Mouse (Mus musculus) bone marrow, adult 2 months (tissue): ENCODE results near the gene Tpd52l1. TPM values are rescaled to one million over a fixed set of nuclear protein-coding genes. Genes with fewer than 3 reads are reported as not detected.

ENCODE experiments used
- H3K27ac ChIP-seq: fragments of 200-500 bp; 2 replicates; pipeline ENCODE4 v1.5.1; 2012; ENCODE audit warnings: low read depth, mild to moderate bottlenecking, control low read depth, inconsistent platforms, low read length; ENCODE audit not compliant: control insufficient read depth, poor library complexity, insufficient read depth
- H3K4me1 ChIP-seq: fragments of 200-500 bp; 2 replicates; pipeline ENCODE4 v1.6.1; 2011; ENCODE audit warnings: low read length; ENCODE audit not compliant: control insufficient read depth, insufficient read depth
- H3K4me3 ChIP-seq: fragments of 200-500 bp; replicated peaks from 2 replicates; pipeline ENCODE3; 2011; ENCODE audit warnings: mild to moderate bottlenecking, low read depth, low read length, control low read depth; ENCODE audit not compliant: control insufficient read depth
- CTCF ChIP-seq: fragments of 200-500 bp; IDR thresholded peaks from 2 replicates; pipeline ENCODE4 v1.5.1; 2011; ENCODE audit warnings: low read length, control low read depth; ENCODE audit not compliant: control insufficient read depth, insufficient read depth
- POLR2A ChIP-seq: fragments of 200-500 bp; IDR thresholded peaks from 2 replicates; pipeline ENCODE4 v1.6.1; 2011; ENCODE audit warnings: low read depth, mild to moderate bottlenecking, control low read depth, low read length, borderline replicate concordance; ENCODE audit not compliant: control insufficient read depth
- WGBS: fragments of 180-500 bp; shearing (Covaris S2); methylation state at CpG from one replicate; pipeline ENCODE4 v1.1.7; 2018; 5-methylcytosine and 5-hydroxymethylcytosine counted together
- polyA plus RNA-seq: library from polyadenylated mRNA; stranded (reverse); fragments of >200 nt; gene quantifications from 2 replicates; pipeline ENCODE4 v1.2.4, GENCODE M21; 2011; ENCODE audit warnings: low replicate concordance; ENCODE audit not compliant: missing spikeins, insufficient read depth, insufficient read length

Gene Tpd52l1
- polyA plus RNA-seq, 1 experiment, result 1.9 TPM

GRCm38 (mm10) chr10:31359749-31360148, 86.0 kb downstream of the Tpd52l1 start:
- no peak overlapping the region for H3K27ac ChIP-seq
- H3K4me3 ChIP-seq, result no peak overlapping the region
- no peak for TF ChIP-seq CTCF
- no peak for TF ChIP-seq POLR2A
- 58% methylated on average over 4 of the region's 4 CpGs for WGBS
- H3K4me1 ChIP-seq, result no peaks in the 10 kb centered on the region

GRCm38 (mm10) chr10:31354886-31355461, 90.8 kb downstream of the Tpd52l1 start:
- WGBS, result 80% methylated on average over 7 of the region's 7 CpGs
- TF ChIP-seq CTCF (no peak), POLR2A (no peak)
- no peak overlapping the region for H3K27ac ChIP-seq
- no peak overlapping the region for H3K4me3 ChIP-seq
- H3K4me1 ChIP-seq, result no peaks in the 10 kb centered on the region

GRCm38 (mm10) chr10:31354141-31354540, 91.6 kb downstream of the Tpd52l1 start:
- TF ChIP-seq CTCF, result no peak
- TF ChIP-seq POLR2A, result no peak
- H3K27ac ChIP-seq, result no peak overlapping the region
- no peak overlapping the region for H3K4me3 ChIP-seq
- WGBS, result 65% methylated on average over 2 of the region's 2 CpGs
- H3K4me1 ChIP-seq, result no peaks in the 10 kb centered on the region

- TF ChIP-seq CTCF, result no peak
- no peak for TF ChIP-seq POLR2A
- WGBS, result 82% methylated on average over 1 of the region's 1 CpGs
- H3K4me3 ChIP-seq, result no peak overlapping the region
- H3K4me1 ChIP-seq, result no peaks in the 10 kb centered on the region
- H3K27ac ChIP-seq, result no peak overlapping the region
Observed at GRCm38 (mm10) chr10:31352845-31353427, 92.8 kb downstream of the Tpd52l1 start.

- no peak overlapping the region for H3K27ac ChIP-seq
- WGBS, result 74% methylated on average over 2 of the region's 2 CpGs
- no peaks in the 10 kb centered on the region for H3K4me1 ChIP-seq
- H3K4me3 ChIP-seq, result no peak overlapping the region
- no peak for TF ChIP-seq CTCF
- no peak for TF ChIP-seq POLR2A
Observed at GRCm38 (mm10) chr10:31351056-31351455, 94.7 kb downstream of the Tpd52l1 start.

GRCm38 (mm10) chr10:31346401-31346800, 99.4 kb downstream of the Tpd52l1 start:
- Histone ChIP-seq H3K4me3 (no peak overlapping the region), H3K4me1 (no peaks in the 10 kb centered on the region), H3K27ac (no peak overlapping the region)
- 75% methylated on average over 8 of the region's 8 CpGs for WGBS
- TF ChIP-seq CTCF (no peak), POLR2A (no peak)

GRCm38 (mm10) chr10:31336432-31336831, 109.3 kb downstream of the Tpd52l1 start:
- H3K4me3 ChIP-seq, result no peak overlapping the region
- whole genome bisulfite sequencing, result 77% methylated on average over 5 of the region's 5 CpGs
- TF ChIP-seq POLR2A (no peak), CTCF (no peak)

GRCm38 (mm10) chr10:31331225-31331775, 114.5 kb downstream of the Tpd52l1 start:
- Histone ChIP-seq H3K27ac (no peak overlapping the region), H3K4me1 (no peaks in the 10 kb centered on the region), H3K4me3 (no peak overlapping the region)
- WGBS, result 62% methylated on average over 4 of the region's 4 CpGs
- TF ChIP-seq POLR2A (no peak), CTCF (no peak)

More at GRCm38 (mm10) chr10:31336432-31336831, 109.3 kb downstream of the Tpd52l1 start:
- no peak overlapping the region for H3K27ac ChIP-seq
- H3K4me1 ChIP-seq, result no peaks in the 10 kb centered on the region
